8 mouse cellular contexts compared by ENCODE assay signal in genomic region chr7:127745251-127745651, GRCm38 (mm10). TPM values are rescaled to one million over a fixed set of nuclear protein-coding genes. Genes with fewer than 3 reads are reported as not detected.
DNase-seq lines count a peak whose midpoint lies in the region; ATAC-seq and TF ChIP-seq lines count a peak whose summit lies in the region.

No protein-coding gene starts in this region.

- peaks cover 24% of the 10 kb centered on the region for H3K4me1 ChIP-seq in heart, embryonic 12.5 days (replicated peaks)
- peaks cover 5% of the 10 kb centered on the region; the same call in 1 of the 2 replicates for H3K4me1 ChIP-seq in kidney, postnatal 0 days (replicated peaks; ENCODE audit: insufficient read depth, low read length)
- peaks cover 7% of the 10 kb centered on the region for H3K4me1 ChIP-seq in liver, embryonic 11.5 days (replicated peaks; ENCODE audit: control insufficient read depth, insufficient read depth, low read length)
- H3K4me1 ChIP-seq in stomach, embryonic 14.5 days (ENCODE audit: control insufficient read depth, insufficient read depth, low read length): peaks cover 11% of the 10 kb centered on the region; the same call in 1 of the 2 replicates

- H3K4me2 ChIP-seq in heart, embryonic 12.5 days: peak overlapping the region; percentile 98
- peak overlapping the region; percentile 97 for H3K4me2 ChIP-seq in kidney, postnatal 0 days (ENCODE audit: low read length)
- peak overlapping the region; percentile 98 for H3K4me2 ChIP-seq in liver, embryonic 11.5 days
- peak overlapping the region; percentile 46 for H3K4me2 ChIP-seq in stomach, embryonic 14.5 days (replicated peaks; ENCODE audit: low read depth, low read length)

- peak; percentile 78 for ATAC-seq in erythroid progenitor cell, adult 5-6 weeks (replicated peaks; ENCODE audit: low FRiP score, poor library complexity, severe bottlenecking)
- peak; percentile 85 for ATAC-seq in heart, embryonic 12.5 days (ENCODE audit: insufficient number of reproducible peaks, low FRiP score)
- ATAC-seq in kidney, postnatal 0 days (replicated peaks; ENCODE audit: low FRiP score, low read depth): peak; percentile 78
- ATAC-seq in liver, embryonic 11.5 days (replicated peaks; ENCODE audit: low FRiP score): peak; percentile 86
- peak; percentile 79 for ATAC-seq in stomach, embryonic 14.5 days (ENCODE audit: insufficient number of reproducible peaks, insufficient read depth, low FRiP score, low read depth)

- DNase-seq in CD4-positive, CD25-positive, alpha-beta regulatory T cell, adult 2 months (ENCODE audit: low read depth, low spot score): peak; percentile 93
- peak; percentile 100 for DNase-seq in brain, embryonic 18.5 days (ENCODE audit: low read depth, low spot score)
- no peak for DNase-seq in kidney, postnatal 0 days (ENCODE audit: low spot score)
- peak; percentile 85 for DNase-seq in liver, embryonic 11.5 days (ENCODE audit: low spot score)
- peak; percentile 91 for DNase-seq in naive thymus-derived CD4-positive, alpha-beta T cell, adult 2 months (ENCODE audit: low read depth)

- H3K27me3 ChIP-seq in heart, embryonic 12.5 days (replicated peaks): peaks cover 3% of the 10 kb centered on the region; the same call in 1 of the 2 replicates
- no peaks in the 10 kb centered on the region for H3K27me3 ChIP-seq in kidney, postnatal 0 days (ENCODE audit: insufficient read depth, low read length)
- no peaks in the 10 kb centered on the region for H3K27me3 ChIP-seq in liver, embryonic 11.5 days (replicated peaks; ENCODE audit: control insufficient read depth, insufficient read depth, low read length)
- H3K27me3 ChIP-seq in stomach, embryonic 14.5 days (ENCODE audit: control insufficient read depth, insufficient read depth, low read length): no peaks in the 10 kb centered on the region

- H3K27ac ChIP-seq in heart, embryonic 12.5 days (ENCODE audit: poor library complexity, severe bottlenecking): peak overlapping the region; percentile 83
- peak overlapping the region; percentile 74 for H3K27ac ChIP-seq in kidney, postnatal 0 days
- H3K27ac ChIP-seq in liver, embryonic 11.5 days (ENCODE audit: low read depth, low read length): peak overlapping the region; percentile 86
- H3K27ac ChIP-seq in stomach, embryonic 14.5 days (ENCODE audit: low read length): peak overlapping the region; percentile 93

- peak overlapping the region; percentile 95 for H3K4me3 ChIP-seq in heart, embryonic 12.5 days
- peak overlapping the region; percentile 86 for H3K4me3 ChIP-seq in kidney, postnatal 0 days (replicated peaks; ENCODE audit: low read depth, low read length)
- H3K4me3 ChIP-seq in liver, embryonic 11.5 days (ENCODE audit: low read depth, low read length): peak overlapping the region; percentile 76
- peak overlapping the region; percentile 76 for H3K4me3 ChIP-seq in stomach, embryonic 14.5 days (ENCODE audit: low read depth, low read length)

- peak overlapping the region; percentile 92 for H3K9ac ChIP-seq in heart, embryonic 12.5 days
- H3K9ac ChIP-seq in kidney, postnatal 0 days (ENCODE audit: low read depth, low read length): peak overlapping the region; percentile 53
- peak overlapping the region; percentile 83 for H3K9ac ChIP-seq in liver, embryonic 11.5 days (ENCODE audit: low read depth, low read length)
- peak overlapping the region; percentile 78; the same call in 1 of the 2 replicates for H3K9ac ChIP-seq in stomach, embryonic 14.5 days (replicated peaks; ENCODE audit: low read depth, low read length)

- 0% methylated on average over 19 of the region's 19 CpGs for WGBS in heart, embryonic 12.5 days
- 0% methylated on average over 19 of the region's 19 CpGs for WGBS in kidney, postnatal 0 days
- WGBS in liver, embryonic 11.5 days: under 1% methylated on average over 19 of the region's 19 CpGs
- under 1% methylated on average over 19 of the region's 19 CpGs for WGBS in stomach, embryonic 14.5 days

- peaks cover 23% of the 10 kb centered on the region for H3K36me3 ChIP-seq in heart, embryonic 12.5 days
- H3K36me3 ChIP-seq in kidney, postnatal 0 days (ENCODE audit: insufficient read depth, low read length): peaks cover 9% of the 10 kb centered on the region; the same call in 1 of the 2 replicates
- H3K36me3 ChIP-seq in liver, embryonic 11.5 days (ENCODE audit: control insufficient read depth, insufficient read depth, low read length): peaks cover 3% of the 10 kb centered on the region; the same call in 1 of the 2 replicates
- peaks cover 19% of the 10 kb centered on the region for H3K36me3 ChIP-seq in stomach, embryonic 14.5 days (ENCODE audit: control insufficient read depth, insufficient read depth, low read length)

- H3K9me3 ChIP-seq in heart, embryonic 12.5 days (replicated peaks): no peaks in the 10 kb centered on the region
- H3K9me3 ChIP-seq in kidney, postnatal 0 days (replicated peaks; ENCODE audit: low read length): no peaks in the 10 kb centered on the region
- no peaks in the 10 kb centered on the region for H3K9me3 ChIP-seq in liver, embryonic 11.5 days (ENCODE audit: control insufficient read depth, low read length)
- no peaks in the 10 kb centered on the region for H3K9me3 ChIP-seq in stomach, embryonic 14.5 days (ENCODE audit: control insufficient read depth, low read depth, low read length)

- no peak for TF ChIP-seq CTCF in kidney, postnatal 0 days (IDR thresholded peaks at IDR 0.05; ENCODE audit: low read depth)

RNA-seq across cellular contexts. Expression of gene Fbxl19, which starts 0.9 kb away (rescaled TPM):
- total RNA-seq in erythroid progenitor cell, adult 5-6 weeks (2015; ENCODE audit: low replicate concordance): 1.7 and 1.8 TPM in 2 replicates
- total RNA-seq in erythroid progenitor cell, adult 5-6 weeks (2017; ENCODE audit: low replicate concordance): 1.5 and 3.6 TPM in 2 replicates
- 3.4 and 3.7 TPM in 2 replicates for polyA plus RNA-seq in heart, embryonic 12.5 days (2016; fragmentation: Nextera tagmentation; extraction: Ambion mirVana)
- polyA plus RNA-seq in kidney, postnatal 0 days (2015; fragmentation: Nextera tagmentation; extraction: Ambion mirVana): 2.8 and 3.5 TPM in 2 replicates
- polyA plus RNA-seq in liver, embryonic 11.5 days (2014; fragmentation: Nextera tagmentation; extraction: Ambion mirVana): 3.1 and 3.7 TPM in 2 replicates
- 3.9 and 6.2 TPM in 2 replicates for polyA plus RNA-seq in stomach, embryonic 14.5 days (2014; fragmentation: Nextera tagmentation; extraction: Ambion mirVana)

RNA-seq across cellular contexts. Expression of gene Ctf2, which starts 13.3 kb away (rescaled TPM):
- not detected in 2 replicates for total RNA-seq in erythroid progenitor cell, adult 5-6 weeks (2015; ENCODE audit: low replicate concordance)
- not detected in 2 replicates for total RNA-seq in erythroid progenitor cell, adult 5-6 weeks (2017; ENCODE audit: low replicate concordance)
- polyA plus RNA-seq in heart, embryonic 12.5 days (2016; fragmentation: Nextera tagmentation; extraction: Ambion mirVana): 0.10 TPM in 1 of 2 replicates, not detected in the other
- 0.08 TPM in 1 of 2 replicates, not detected in the other for polyA plus RNA-seq in kidney, postnatal 0 days (2015; fragmentation: Nextera tagmentation; extraction: Ambion mirVana)
- 0.25 and 0.40 TPM in 2 replicates for polyA plus RNA-seq in liver, embryonic 11.5 days (2014; fragmentation: Nextera tagmentation; extraction: Ambion mirVana)
- 0.32 and 0.66 TPM in 2 replicates for polyA plus RNA-seq in stomach, embryonic 14.5 days (2014; fragmentation: Nextera tagmentation; extraction: Ambion mirVana)

RNA-seq across cellular contexts. Expression of gene Orai3, which starts 24.4 kb away (rescaled TPM):
- 2.5 and 5.4 TPM in 2 replicates for total RNA-seq in erythroid progenitor cell, adult 5-6 weeks (2015; ENCODE audit: low replicate concordance)
- total RNA-seq in erythroid progenitor cell, adult 5-6 weeks (2017; ENCODE audit: low replicate concordance): 4.6 and 6.7 TPM in 2 replicates
- polyA plus RNA-seq in heart, embryonic 12.5 days (2016; fragmentation: Nextera tagmentation; extraction: Ambion mirVana): 13.3 and 14.6 TPM in 2 replicates
- 27.2 and 30.1 TPM in 2 replicates for polyA plus RNA-seq in kidney, postnatal 0 days (2015; fragmentation: Nextera tagmentation; extraction: Ambion mirVana)
- 22.0 and 23.7 TPM in 2 replicates for polyA plus RNA-seq in liver, embryonic 11.5 days (2014; fragmentation: Nextera tagmentation; extraction: Ambion mirVana)
- 19.6 and 24.8 TPM in 2 replicates for polyA plus RNA-seq in stomach, embryonic 14.5 days (2014; fragmentation: Nextera tagmentation; extraction: Ambion mirVana)

RNA-seq across cellular contexts. Expression of gene Setd1a, which starts 31.2 kb away (rescaled TPM):
- 38.1 and 42.5 TPM in 2 replicates for total RNA-seq in erythroid progenitor cell, adult 5-6 weeks (2015; ENCODE audit: low replicate concordance)
- total RNA-seq in erythroid progenitor cell, adult 5-6 weeks (2017; ENCODE audit: low replicate concordance): 14.8 and 21.3 TPM in 2 replicates
- polyA plus RNA-seq in heart, embryonic 12.5 days (2016; fragmentation: Nextera tagmentation; extraction: Ambion mirVana): 12.1 and 14.6 TPM in 2 replicates
- 15.6 and 17.9 TPM in 2 replicates for polyA plus RNA-seq in kidney, postnatal 0 days (2015; fragmentation: Nextera tagmentation; extraction: Ambion mirVana)
- polyA plus RNA-seq in liver, embryonic 11.5 days (2014; fragmentation: Nextera tagmentation; extraction: Ambion mirVana): 24.2 and 26.0 TPM in 2 replicates
- 31.2 and 32.1 TPM in 2 replicates for polyA plus RNA-seq in stomach, embryonic 14.5 days (2014; fragmentation: Nextera tagmentation; extraction: Ambion mirVana)

RNA-seq across cellular contexts. Expression of gene Ctf1, which starts 32.7 kb away (rescaled TPM):
- not detected in 2 replicates for total RNA-seq in erythroid progenitor cell, adult 5-6 weeks (2015; ENCODE audit: low replicate concordance)
- total RNA-seq in erythroid progenitor cell, adult 5-6 weeks (2017; ENCODE audit: low replicate concordance): not detected in 2 replicates
- 4.3 and 5.1 TPM in 2 replicates for polyA plus RNA-seq in heart, embryonic 12.5 days (2016; fragmentation: Nextera tagmentation; extraction: Ambion mirVana)
- polyA plus RNA-seq in kidney, postnatal 0 days (2015; fragmentation: Nextera tagmentation; extraction: Ambion mirVana): 14.5 and 15.9 TPM in 2 replicates
- polyA plus RNA-seq in liver, embryonic 11.5 days (2014; fragmentation: Nextera tagmentation; extraction: Ambion mirVana): 5.5 and 5.8 TPM in 2 replicates
- polyA plus RNA-seq in stomach, embryonic 14.5 days (2014; fragmentation: Nextera tagmentation; extraction: Ambion mirVana): 20.1 and 22.1 TPM in 2 replicates

Comparison
In these comparisons a context has a peak if more than half of its experiments do, and no peak if none do; other contexts are left out.
1. H3K4me2 ChIP-seq: peak in every context shown above with its lines; median percentile 98 in heart, embryonic 12.5 days; 98 in liver, embryonic 11.5 days; 97 in kidney, postnatal 0 days; 46 in stomach, embryonic 14.5 days.